Mouse (Mus musculus) liver, embryonic 15.5 days (tissue): ENCODE data around the gene Best1. TPM values are rescaled to one million over a fixed set of nuclear protein-coding genes. Genes with fewer than 3 reads are reported as not detected.
A peak's percentile ranks its signal among the peaks of the same experiment; 100 is the strongest.

Experiments used
- ATAC-seq: fragments of 200-750 bp; cut with Nextera tagmentation; 2 replicates; pipeline ENCODE4 v1.8.0; 2017; ENCODE audit warnings: moderate number of reproducible peaks, mild to moderate bottlenecking, moderate library complexity; ENCODE audit not compliant: insufficient read depth
- H3K27ac ChIP-seq: fragments of 300-500 bp; sonication (generic); replicated peaks from 2 replicates; pipeline ENCODE4 v1.5.1; 2015; ENCODE audit warnings: mild to moderate bottlenecking, inconsistent platforms
- H3K27me3 ChIP-seq: fragments of 300-500 bp; sonication (generic); 2 replicates; pipeline ENCODE4 v1.6.1; 2015; ENCODE audit warnings: mild to moderate bottlenecking, inconsistent platforms
- H3K36me3 ChIP-seq: fragments of 300-500 bp; sonication (generic); replicated peaks from 2 replicates; pipeline ENCODE4 v1.6.1; 2015; ENCODE audit warnings: moderate library complexity, mild to moderate bottlenecking, inconsistent platforms
- H3K4me1 ChIP-seq: fragments of 300-500 bp; sonication (generic); replicated peaks from 2 replicates; pipeline ENCODE4 v1.6.1; 2015; ENCODE audit warnings: inconsistent platforms
- H3K4me2 ChIP-seq: fragments of 300-500 bp; sonication (generic); 2 replicates; pipeline ENCODE4 v1.6.1; 2015; ENCODE audit warnings: moderate library complexity, mild to moderate bottlenecking, inconsistent platforms
- H3K4me3 ChIP-seq: fragments of 300-500 bp; sonication (generic); replicated peaks from 2 replicates; pipeline ENCODE4 v1.5.1; 2015; ENCODE audit warnings: mild to moderate bottlenecking, inconsistent platforms
- H3K9ac ChIP-seq: fragments of 300-500 bp; sonication (generic); 2 replicates; pipeline ENCODE4 v1.6.1; 2015; ENCODE audit warnings: moderate library complexity, mild to moderate bottlenecking, inconsistent platforms
- H3K9me3 ChIP-seq: fragments of 300-500 bp; sonication (generic); replicated peaks from 2 replicates; pipeline ENCODE4 v1.6.1; 2016; ENCODE audit warnings: inconsistent platforms
- WGBS: fragments of 180-500 bp; shearing (Covaris S2); methylation state at CpG from one replicate; pipeline ENCODE4 v1.1.7; 2015; ENCODE audit warnings: mixed read lengths; ENCODE audit not compliant: insufficient replicate concordance; 5-methylcytosine and 5-hydroxymethylcytosine counted together
- polyA plus RNA-seq: library from polyadenylated mRNA; unstranded; fragments of >200 nt; fragmentation: Nextera tagmentation; extraction: Ambion mirVana; gene quantifications from 2 replicates; pipeline ENCODE4 v1.2.1, GENCODE M21; 2015

The Best1 gene
- polyA plus RNA-seq, 1 experiment from 2014 or later: 0.12 TPM

GRCm38 (mm10) chr19:9940903-9941302 is 60.5 kb downstream of the Best1 start:
- Histone ChIP-seq H3K9ac (no peak overlapping the region), H3K9me3 (no peaks in the 10 kb centered on the region), H3K27ac (no peak overlapping the region), H3K4me3 (no peak overlapping the region), H3K27me3 (no peaks in the 10 kb centered on the region), H3K4me2 (no peak overlapping the region), H3K4me1 (peaks cover 47% of the 10 kb centered on the region), H3K36me3 (no peaks in the 10 kb centered on the region)
- ATAC-seq: no peak
- WGBS: 54% methylated on average over 4 of the region's 4 CpGs

GRCm38 (mm10) chr19:9939841-9940240 is 61.6 kb downstream of the Best1 start:
- no peak overlapping the region for H3K27ac ChIP-seq
- H3K4me3 ChIP-seq: no peak overlapping the region
- WGBS: 79% methylated on average over 7 of the region's 7 CpGs
- no peak overlapping the region for H3K4me2 ChIP-seq
- no peaks in the 10 kb centered on the region for H3K27me3 ChIP-seq
- H3K9me3 ChIP-seq: no peaks in the 10 kb centered on the region
- no peak overlapping the region for H3K9ac ChIP-seq
- no peak for ATAC-seq
- no peaks in the 10 kb centered on the region for H3K36me3 ChIP-seq
- H3K4me1 ChIP-seq: peaks cover 47% of the 10 kb centered on the region

GRCm38 (mm10) chr19:9938824-9939303 is 62.6 kb downstream of the Best1 start:
- peak; percentile 75 for ATAC-seq
- Histone ChIP-seq H3K4me3 (peak overlapping the region; percentile 40), H3K4me2 (peak overlapping the region; percentile 73), H3K9ac (no peak overlapping the region), H3K27ac (peak overlapping the region; percentile 69), H3K4me1 (peaks cover 47% of the 10 kb centered on the region), H3K36me3 (no peaks in the 10 kb centered on the region), H3K27me3 (no peaks in the 10 kb centered on the region), H3K9me3 (no peaks in the 10 kb centered on the region)
- WGBS: 8% methylated on average over 13 of the region's 13 CpGs

GRCm38 (mm10) chr19:9938156-9938823 is 63.1 kb downstream of the Best1 start:
- H3K4me2 ChIP-seq: peak overlapping the region; percentile 73
- H3K4me1 ChIP-seq: peaks cover 46% of the 10 kb centered on the region
- 15% methylated on average over 6 of the region's 6 CpGs for WGBS
- H3K27ac ChIP-seq: peak overlapping the region; percentile 69
- H3K4me3 ChIP-seq: peak overlapping the region; percentile 40
- H3K27me3 ChIP-seq: no peaks in the 10 kb centered on the region
- peak; percentile 36 for ATAC-seq
- H3K36me3 ChIP-seq: no peaks in the 10 kb centered on the region
- H3K9me3 ChIP-seq: no peaks in the 10 kb centered on the region
- H3K9ac ChIP-seq: no peak overlapping the region

- WGBS: 73% methylated on average over 5 of the region's 5 CpGs
- H3K27me3 ChIP-seq: no peaks in the 10 kb centered on the region
- H3K9me3 ChIP-seq: no peaks in the 10 kb centered on the region
- no peak overlapping the region for H3K4me3 ChIP-seq
- H3K27ac ChIP-seq: no peak overlapping the region
- H3K4me1 ChIP-seq: peaks cover 38% of the 10 kb centered on the region
- no peak overlapping the region for H3K9ac ChIP-seq
- no peak for ATAC-seq
- H3K4me2 ChIP-seq: no peak overlapping the region
- H3K36me3 ChIP-seq: no peaks in the 10 kb centered on the region
Measured at GRCm38 (mm10) chr19:9937428-9937827, 64.0 kb downstream of the Best1 start.

GRCm38 (mm10) chr19:9936579-9936978 is 64.9 kb downstream of the Best1 start:
- WGBS: 44% methylated on average over 5 of the region's 5 CpGs
- no peak for ATAC-seq
- H3K27ac ChIP-seq: peak overlapping the region; percentile 26; the same call in 1 of the 2 replicates
- no peaks in the 10 kb centered on the region for H3K9me3 ChIP-seq
- no peak overlapping the region for H3K4me3 ChIP-seq
- no peak overlapping the region for H3K4me2 ChIP-seq
- no peaks in the 10 kb centered on the region for H3K36me3 ChIP-seq
- no peak overlapping the region for H3K9ac ChIP-seq
- peaks cover 29% of the 10 kb centered on the region for H3K4me1 ChIP-seq
- no peaks in the 10 kb centered on the region for H3K27me3 ChIP-seq

Other genes starting within 250 kb of the Best1 start
- gene Scgb2a2, start 154.1 kb downstream of the Best1 start, polyA plus RNA-seq: not detected in 2 replicates
- 95.5 and 107 TPM in 2 replicates for gene Incenp, start 102.1 kb downstream of the Best1 start, polyA plus RNA-seq
- 3,441 and 3,837 TPM in 2 replicates for gene Fth1, start 21.0 kb downstream of the Best1 start, polyA plus RNA-seq
- 245 and 277 TPM in 2 replicates for gene Rab3il1, start within 50 bp of the Best1 start, polyA plus RNA-seq
- gene Fads3, start 39.9 kb upstream of the Best1 start, polyA plus RNA-seq: 7.6 and 8.9 TPM in 2 replicates
- gene Fads2, start 100.1 kb upstream of the Best1 start, polyA plus RNA-seq: 89.7 and 102 TPM in 2 replicates
- 73.6 and 80.7 TPM in 2 replicates for gene Fads1, start 181.3 kb upstream of the Best1 start, polyA plus RNA-seq
- gene Tmem258, start 202.4 kb upstream of the Best1 start, polyA plus RNA-seq: 254 and 296 TPM in 2 replicates
- 136 and 142 TPM in 2 replicates for gene Fen1, start 202.5 kb upstream of the Best1 start, polyA plus RNA-seq
- gene Myrf, start 239.1 kb upstream of the Best1 start, polyA plus RNA-seq: 2.6 and 3.2 TPM in 2 replicates